Mouse (Mus musculus) Patski (cell line): ENCODE results near the gene Slc9a9. TPM values are rescaled to one million over a fixed set of nuclear protein-coding genes. Genes with fewer than 3 reads are reported as not detected.
A peak's percentile ranks its signal among the peaks of the same experiment; 100 is the strongest.

Experiments used
- ATAC-seq: fragments of 100-300 bp; one replicate; pipeline ENCODE4 v1.8.0; 2021
- CTCF ChIA-PET: fragments of 350-600 bp; sonication (Branson Sonifier 250); formaldehyde crosslinking; loops from one replicate; lab custom pipeline; 2022; ENCODE audit warnings: inconsistent platforms; lab: Charles Lee
- POLR2A ChIA-PET: fragments of 350-600 bp; sonication (Branson Sonifier 250); formaldehyde crosslinking; loops from one replicate; lab custom pipeline; 2022; ENCODE audit warnings: antibody characterized with exemption, inconsistent platforms; lab: Charles Lee
- DNase-seq: peaks from one replicate; pipeline ENCODE4 v3.0.0-alpha.2; 2011; ENCODE audit warnings: low read depth, low spot score
- H3K27me3 ChIP-seq: fragments of 371-371 bp; one replicate; pipeline ENCODE4 v1.5.1; 2021
- CTCF ChIP-seq: fragments of 100-300 bp; IDR thresholded peaks from one replicate; pipeline ENCODE4 v1.5.1; 2021
- in situ Hi-C: fragments of 300-500 bp; cut with MboI; formaldehyde crosslinking; loops from 3 replicates; pipeline ENCODE4 v1.11.1; 2018; ENCODE audit warnings: low pct_unique_long_range_greater_than_20kb, mixed read lengths
- polyA plus RNA-seq: library from polyadenylated mRNA; unstranded; gene quantifications from one replicate; pipeline ENCODE4 v1.2.3, GENCODE M21; 2021

The Slc9a9 gene
- polyA plus RNA-seq, 1 experiment from 2014 or later: 1.1 TPM

GRCm38 (mm10) chr9:95229147-95229546, 559.4 kb downstream of the Slc9a9 start:
- H3K27me3 ChIP-seq: no peaks in the 10 kb centered on the region
- in situ Hi-C loops: no loop called here
- TF ChIP-seq CTCF: no peak
- ATAC-seq (no peak), DNase-seq (no peak)
- CTCF ChIA-PET: interaction anchor here (1.2 kb wide), 1 partner anchor 9 kb away, joined by 3 read pairs; no protein-coding TSS in a partner anchor
- POLR2A ChIA-PET: no interaction called here

- no peak for TF ChIP-seq CTCF
- CTCF ChIA-PET: no interaction called here
- ATAC-seq: no peak
- H3K27me3 ChIP-seq: no peaks in the 10 kb centered on the region
- POLR2A ChIA-PET: no interaction called here
- DNase-seq: no peak
- in situ Hi-C loops: no loop called here
These were observed 570.2 kb downstream of the Slc9a9 start for GRCm38 (mm10) chr9:95239900-95240299.

DNA sequence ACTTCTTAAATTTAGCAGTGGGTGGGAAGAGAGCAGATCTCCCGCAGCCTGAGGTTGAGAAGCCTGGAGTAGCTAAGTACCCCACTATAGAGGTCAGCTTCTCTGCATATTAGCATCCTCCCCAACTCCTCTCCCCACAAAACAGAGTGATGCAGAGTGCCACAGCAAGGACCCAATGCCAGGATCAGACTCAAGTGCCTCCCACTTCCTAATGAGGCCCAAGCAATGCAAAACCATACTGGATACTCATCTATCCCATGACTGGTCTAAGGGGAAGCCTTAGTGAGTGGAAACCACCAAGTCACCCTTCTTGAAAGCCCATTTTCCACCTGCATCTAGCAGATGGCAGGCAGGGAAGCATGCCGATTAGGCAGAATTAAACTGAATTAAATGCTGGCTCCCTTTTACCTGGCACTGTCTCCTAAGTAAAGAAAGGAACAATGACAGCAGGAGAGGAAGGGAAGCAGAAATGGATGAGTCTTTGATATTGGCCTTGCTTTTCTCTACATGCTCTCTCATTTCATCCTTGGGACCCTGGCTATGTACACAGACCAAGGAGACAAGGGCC, 573.0 kb downstream of the Slc9a9 start:
- in situ Hi-C loops: no loop called here
- TF ChIP-seq CTCF: no peak
- H3K27me3 ChIP-seq: no peaks in the 10 kb centered on the region
- DNase-seq (no peak), ATAC-seq (no peak)
- CTCF ChIA-PET: no interaction called here
- POLR2A ChIA-PET: no interaction called here

- CTCF ChIA-PET: interaction anchor here (1.3 to 1.6 kb wide), 2 partner anchors 11 to 138 kb away, joined by 3 read pairs; no protein-coding TSS in a partner anchor
- in situ Hi-C loops: no loop called here
- DNase-seq (no peak), ATAC-seq (no peak)
- POLR2A ChIA-PET: no interaction called here
- no peak for TF ChIP-seq CTCF
- H3K27me3 ChIP-seq: no peaks in the 10 kb centered on the region
These were observed 584.5 kb downstream of the Slc9a9 start for GRCm38 (mm10) chr9:95254162-95254561.

- no peaks in the 10 kb centered on the region for H3K27me3 ChIP-seq
- in situ Hi-C loops: no loop called here
- no peak for TF ChIP-seq CTCF
- ChIA-PET CTCF (no interaction called here), POLR2A (no interaction called here)
- ATAC-seq (no peak), DNase-seq (no peak)
These were observed 586.1 kb downstream of the Slc9a9 start for GRCm38 (mm10) chr9:95255844-95256243.

DNA sequence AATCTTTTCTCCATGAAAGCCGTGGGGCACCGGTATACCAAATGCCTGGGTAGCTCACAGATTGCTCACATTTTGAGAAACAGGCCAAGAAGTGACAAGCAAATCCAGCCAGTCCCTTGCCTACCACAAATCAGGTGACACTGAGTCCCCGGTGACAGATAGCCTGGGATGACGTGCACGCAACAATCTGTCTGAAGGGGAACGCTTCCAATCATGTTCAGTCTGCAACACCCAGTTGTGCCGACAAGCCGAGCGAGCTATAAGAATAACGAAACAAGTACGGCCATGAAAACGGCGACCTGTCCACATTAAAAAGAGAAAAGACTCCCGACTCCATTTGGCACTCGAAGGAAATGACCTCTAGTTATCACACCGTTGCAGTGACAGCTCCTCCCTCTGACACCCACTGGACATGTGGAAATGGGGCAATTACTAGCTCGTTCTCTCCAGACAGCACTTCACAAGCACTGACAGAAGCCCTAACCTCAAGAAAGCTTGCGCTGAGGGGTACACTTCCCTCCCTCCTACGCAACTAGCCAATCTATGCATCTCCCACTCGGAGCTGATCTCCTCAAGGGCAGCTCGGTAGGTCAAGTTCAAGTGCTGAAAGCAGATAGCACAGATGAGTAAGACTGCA, 587.1 kb downstream of the Slc9a9 start:
- no peak for ATAC-seq
- H3K27me3 ChIP-seq: no peaks in the 10 kb centered on the region
- ChIA-PET POLR2A (no interaction called here), CTCF (no interaction called here)
- in situ Hi-C loops: no loop called here
- no peak for DNase-seq
- TF ChIP-seq CTCF: no peak

DNA sequence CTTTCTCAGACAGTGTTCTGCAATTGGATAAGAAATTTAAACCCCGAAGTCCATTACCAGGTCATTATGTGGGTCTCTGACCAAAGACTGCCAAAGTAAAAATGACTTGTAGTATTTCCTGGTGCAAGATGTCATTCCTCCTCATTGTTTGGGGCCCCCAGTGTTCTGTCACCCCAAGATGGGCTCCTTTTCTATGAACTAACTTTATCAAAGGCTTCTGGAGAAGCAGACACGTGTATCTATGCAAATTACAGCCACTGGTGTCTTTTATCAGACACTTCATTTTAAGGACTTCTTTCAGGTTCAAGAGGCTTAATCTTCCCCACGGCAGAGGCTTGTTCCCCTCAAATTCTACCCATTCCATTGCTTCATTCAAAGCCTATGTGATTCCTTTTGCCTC, 593.1 kb downstream of the Slc9a9 start:
- no peak for TF ChIP-seq CTCF

GRCm38 (mm10) chr9:95263867-95264509, 594.3 kb downstream of the Slc9a9 start:
- in situ Hi-C loops: no loop called here

More for the DNA sequence above, 593.1 kb downstream of the Slc9a9 start:
- ChIA-PET CTCF (no interaction called here), POLR2A (no interaction called here)
- no peak for DNase-seq
- H3K27me3 ChIP-seq: no peaks in the 10 kb centered on the region
- in situ Hi-C loops: no loop called here
- ATAC-seq: no peak

GRCm38 (mm10) chr9:95266179-95266578, 596.5 kb downstream of the Slc9a9 start:
- TF ChIP-seq CTCF: no peak
- DNase-seq: peak; percentile 37
- peak; percentile 51 for ATAC-seq
- in situ Hi-C loops: loop anchor here (5.0 kb wide), 1 partner anchor 126 kb away; no protein-coding TSS in a partner anchor
- ChIA-PET CTCF (interaction anchor here (1.0 to 1.2 kb wide), 2 partner anchors 12 to 139 kb away, joined by 3 read pairs; no protein-coding TSS in a partner anchor), POLR2A (no interaction called here)
- H3K27me3 ChIP-seq: no peaks in the 10 kb centered on the region

More at GRCm38 (mm10) chr9:95263867-95264509, 594.3 kb downstream of the Slc9a9 start:
- no peak for ATAC-seq
- DNase-seq: no peak
- no peak for TF ChIP-seq CTCF
- POLR2A ChIA-PET: interaction anchor here (0.6 kb wide), 1 partner anchor 116 kb away, joined by 3 read pairs; no protein-coding TSS in a partner anchor
- CTCF ChIA-PET: no interaction called here
- H3K27me3 ChIP-seq: no peaks in the 10 kb centered on the region

DNA sequence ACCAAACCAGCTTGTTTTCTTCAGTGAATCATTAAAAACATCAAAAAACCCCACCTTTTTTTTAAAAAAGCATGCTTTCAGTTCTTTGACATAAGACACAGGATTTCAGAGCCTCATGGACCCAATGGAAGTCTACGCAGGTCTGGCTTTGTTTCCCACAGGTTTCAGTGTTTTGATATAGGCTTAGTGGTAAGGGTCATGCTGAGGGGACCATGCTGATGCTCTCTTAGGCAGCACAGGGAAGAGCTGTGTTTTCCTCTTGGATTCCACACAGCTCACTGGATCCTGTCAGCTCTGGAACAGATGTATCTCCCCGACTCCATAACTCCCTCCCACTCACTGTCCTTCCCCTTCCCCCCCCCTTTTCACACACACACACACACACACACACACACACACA, 597.2 kb downstream of the Slc9a9 start:
- CTCF ChIA-PET: no interaction called here
- no peak for ATAC-seq
- in situ Hi-C loops: loop anchor here (5.0 kb wide), 1 partner anchor 125 kb away; no protein-coding TSS in a partner anchor
- DNase-seq: no peak
- no peak for TF ChIP-seq CTCF
- no peaks in the 10 kb centered on the region for H3K27me3 ChIP-seq
- POLR2A ChIA-PET: interaction anchor here (0.8 kb wide), 1 partner anchor 10 kb away, joined by 4 read pairs; no protein-coding TSS in a partner anchor
